Mouse (Mus musculus): ENCODE data around the gene Lrrc49. TPM values are rescaled to one million over a fixed set of nuclear protein-coding genes. Genes with fewer than 3 reads are reported as not detected.

Lrrc49 gene
- polyA plus RNA-seq (2015; fragmentation: Nextera tagmentation; extraction: Ambion mirVana) = 80.4 and 80.9 TPM in 2 replicates

DNA sequence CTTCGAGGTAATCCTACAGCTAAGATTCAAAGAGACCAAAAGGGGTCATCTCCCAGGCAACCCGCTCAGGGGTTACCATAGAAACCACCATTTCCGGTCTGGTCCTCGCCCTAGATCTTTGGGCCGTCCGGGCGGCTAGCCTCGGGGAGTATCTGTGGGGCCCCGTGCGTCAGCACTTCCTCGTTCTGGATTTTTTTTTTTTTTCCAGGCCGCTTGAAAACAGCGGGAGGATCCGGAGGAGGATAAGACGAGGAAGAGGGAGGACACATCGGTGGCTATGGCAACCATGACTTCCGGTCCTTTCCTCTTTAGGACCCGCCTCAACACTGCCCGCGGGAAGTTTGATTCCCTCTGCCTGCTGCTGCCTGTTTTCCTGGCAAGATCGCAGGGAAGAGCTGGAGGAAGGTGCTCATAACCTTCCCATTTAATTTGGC, at the start of gene Lrrc49:
TSS of gene Lrrc49 (minus strand) at position 268 of the 434 bp plus-strand sequence.
- Histone ChIP-seq H3K9ac (peak within 1 kb of the TSS; percentile 69), H3K4me1 (peaks cover 31% of the 10 kb centered on the region), H3K4me3 (peak within 1 kb of the TSS; percentile 74), H3K27ac (peak within 1 kb of the TSS; percentile 98), H3K9me3 (no peaks in the 10 kb centered on the region), H3K27me3 (replicated peaks) (no peaks in the 10 kb centered on the region), H3K4me2 (peak within 1 kb of the TSS; percentile 61), H3K36me3 (replicated peaks) (peaks cover 11% of the 10 kb centered on the region)
- ATAC-seq (replicated peaks) = peak; percentile 96
- 0% methylated on average over 21 of the region's 21 CpGs for WGBS

- Histone ChIP-seq H3K9ac (no peak overlapping the region), H3K4me1 (no peaks in the 10 kb centered on the region), H3K36me3 (replicated peaks) (peaks cover 12% of the 10 kb centered on the region; the same call in 1 of the 2 replicates), H3K27me3 (replicated peaks) (no peaks in the 10 kb centered on the region), H3K4me3 (no peak overlapping the region), H3K9me3 (0 out of 2 replicates have a peak, but pooled peaks cover 2% of the 10 kb centered on the region), H3K4me2 (no peak overlapping the region), H3K27ac (no peak overlapping the region)
- 97% methylated on average over 2 of the region's 2 CpGs for WGBS
- no peak for ATAC-seq (replicated peaks)
Measured at GRCm38 (mm10) chr9:60734321-60734720, 46.4 kb upstream of the Lrrc49 start.

GRCm38 (mm10) chr9:60724968-60725367, 37.0 kb upstream of the Lrrc49 start:
- Histone ChIP-seq H3K27me3 (replicated peaks) (no peaks in the 10 kb centered on the region), H3K27ac (no peak overlapping the region), H3K4me3 (no peak overlapping the region), H3K4me1 (no peaks in the 10 kb centered on the region), H3K4me2 (no peak overlapping the region), H3K36me3 (replicated peaks) (peaks cover 13% of the 10 kb centered on the region), H3K9me3 (no peaks in the 10 kb centered on the region), H3K9ac (no peak overlapping the region)
- 90% methylated on average over 7 of the region's 7 CpGs for WGBS
- no peak for ATAC-seq (replicated peaks)

GRCm38 (mm10) chr9:60719687-60720086, 31.7 kb upstream of the Lrrc49 start:
- Histone ChIP-seq H3K9me3 (no peaks in the 10 kb centered on the region), H3K9ac (no peak overlapping the region), H3K4me2 (no peak overlapping the region), H3K27ac (no peak overlapping the region), H3K27me3 (replicated peaks) (no peaks in the 10 kb centered on the region), H3K4me1 (peaks cover 11% of the 10 kb centered on the region), H3K4me3 (no peak overlapping the region), H3K36me3 (replicated peaks) (peaks cover under 1% of the 10 kb centered on the region; the same call in 1 of the 2 replicates)
- 87% methylated on average over 3 of the region's 3 CpGs for WGBS
- no peak for ATAC-seq (replicated peaks)

DNA sequence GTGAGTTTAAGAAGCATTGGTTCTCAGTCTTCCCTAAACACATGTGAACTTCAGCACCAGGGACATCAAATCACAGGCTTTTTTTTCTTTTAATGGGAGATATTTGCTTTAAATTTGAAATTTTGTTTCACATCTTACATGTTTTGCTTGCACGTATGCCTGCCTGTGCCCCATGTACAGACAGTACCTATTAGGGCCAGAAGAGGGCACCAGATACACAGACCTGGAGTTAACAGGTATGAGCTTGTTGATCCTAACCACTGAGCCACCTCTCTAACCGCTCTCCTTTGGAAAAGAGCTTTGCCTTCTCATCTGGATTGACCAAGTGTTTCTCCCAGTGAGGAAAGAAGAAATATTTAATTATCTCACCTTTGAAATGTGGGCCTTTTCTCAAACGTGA, 30.3 kb upstream of the Lrrc49 start:
- no peak overlapping the region for H3K27ac ChIP-seq
- no peak for ATAC-seq (replicated peaks)
- H3K36me3 ChIP-seq (replicated peaks) = no peaks in the 10 kb centered on the region
- H3K4me3 ChIP-seq = no peak overlapping the region
- H3K27me3 ChIP-seq (replicated peaks) = no peaks in the 10 kb centered on the region
- peaks cover 25% of the 10 kb centered on the region for H3K4me1 ChIP-seq
- no peaks in the 10 kb centered on the region for H3K9me3 ChIP-seq
- no peak overlapping the region for H3K4me2 ChIP-seq
- WGBS = 63% methylated on average over 3 of the region's 3 CpGs
- no peak overlapping the region for H3K9ac ChIP-seq

GRCm38 (mm10) chr9:60715828-60716227, 27.9 kb upstream of the Lrrc49 start:
- Histone ChIP-seq H3K9me3 (no peaks in the 10 kb centered on the region), H3K36me3 (replicated peaks) (no peaks in the 10 kb centered on the region), H3K9ac (no peak overlapping the region), H3K4me1 (peaks cover 35% of the 10 kb centered on the region), H3K27me3 (replicated peaks) (no peaks in the 10 kb centered on the region), H3K4me2 (no peak overlapping the region), H3K4me3 (no peak overlapping the region), H3K27ac (no peak overlapping the region)
- 61% methylated on average over 5 of the region's 5 CpGs for WGBS
- ATAC-seq (replicated peaks) = no peak

DNA sequence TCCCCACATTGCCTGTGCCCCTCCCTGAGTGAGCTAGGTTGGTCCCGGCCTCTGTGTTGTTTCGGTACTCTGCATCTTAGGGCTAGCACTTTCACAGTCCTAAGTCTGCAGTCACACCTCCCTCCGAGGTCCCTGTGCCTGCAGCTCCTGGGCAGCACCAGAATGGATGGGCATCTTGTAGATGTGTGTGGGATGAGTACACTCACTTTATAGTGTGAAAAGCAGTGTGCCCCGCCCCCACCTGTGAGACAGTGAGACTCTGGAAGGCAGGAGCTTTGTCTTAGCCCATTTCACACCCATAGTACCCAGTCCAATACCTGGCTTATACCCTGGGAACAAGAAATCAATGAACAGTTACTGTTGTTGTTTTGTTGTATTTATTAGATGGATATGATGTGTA, 27.3 kb upstream of the Lrrc49 start:
- Histone ChIP-seq H3K4me1 (peaks cover 35% of the 10 kb centered on the region), H3K9ac (no peak overlapping the region), H3K27ac (no peak overlapping the region), H3K36me3 (replicated peaks) (no peaks in the 10 kb centered on the region), H3K4me2 (0 out of 2 replicates have a peak overlapping the region, but pooled peaks have one; percentile 95), H3K9me3 (no peaks in the 10 kb centered on the region), H3K4me3 (no peak overlapping the region), H3K27me3 (replicated peaks) (no peaks in the 10 kb centered on the region)
- 84% methylated on average over 4 of the region's 4 CpGs for WGBS
- no peak for ATAC-seq (replicated peaks)

GRCm38 (mm10) chr9:60714191-60714590, 26.2 kb upstream of the Lrrc49 start:
- H3K4me3 ChIP-seq = peak overlapping the region; percentile 75
- H3K4me1 ChIP-seq = peaks cover 35% of the 10 kb centered on the region
- H3K4me2 ChIP-seq = peak overlapping the region; percentile 95
- H3K27me3 ChIP-seq (replicated peaks) = no peaks in the 10 kb centered on the region
- peak overlapping the region; percentile 83; the same call in 1 of the 2 replicates for H3K9ac ChIP-seq
- ATAC-seq (replicated peaks) = no peak
- 0 out of 2 replicates have a peak overlapping the region, but pooled peaks have one; percentile 19 for H3K27ac ChIP-seq
- 79% methylated on average over 6 of the region's 6 CpGs for WGBS
- no peaks in the 10 kb centered on the region for H3K36me3 ChIP-seq (replicated peaks)
- no peaks in the 10 kb centered on the region for H3K9me3 ChIP-seq

DNA sequence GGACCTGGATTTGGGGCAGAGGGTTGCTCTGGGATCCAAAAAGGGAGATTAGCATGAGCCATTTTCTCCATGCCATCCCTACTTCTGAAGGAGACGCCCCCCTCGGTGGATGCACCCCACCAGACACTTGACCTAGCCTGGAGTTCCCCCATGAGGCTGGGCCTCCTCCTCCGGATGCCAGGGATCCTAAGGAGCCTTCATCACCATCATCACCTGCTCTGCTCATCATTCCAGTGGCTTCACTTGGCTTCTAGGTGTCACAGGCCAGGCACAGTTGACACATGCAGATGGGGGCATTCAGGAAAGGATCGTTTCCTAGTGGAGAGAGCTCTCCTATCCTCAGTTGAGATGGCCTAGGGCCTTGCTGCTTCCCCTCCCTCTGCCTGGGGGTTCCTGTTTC, 25.7 kb upstream of the Lrrc49 start:
- 38% methylated on average over 4 of the region's 4 CpGs for WGBS
- Histone ChIP-seq H3K4me3 (peak overlapping the region; percentile 75), H3K27ac (0 out of 2 replicates have a peak overlapping the region, but pooled peaks have one; percentile 19), H3K9me3 (no peaks in the 10 kb centered on the region), H3K9ac (peak overlapping the region; percentile 83), H3K4me2 (peak overlapping the region; percentile 95), H3K27me3 (replicated peaks) (no peaks in the 10 kb centered on the region), H3K4me1 (peaks cover 35% of the 10 kb centered on the region), H3K36me3 (replicated peaks) (no peaks in the 10 kb centered on the region)
- 0 out of 2 replicates have a peak, but pooled peaks have one; percentile 21 for ATAC-seq (replicated peaks)

- Histone ChIP-seq H3K4me2 (peak within 1 kb of the TSS; percentile 95), H3K9ac (peak within 1 kb of the TSS; percentile 83), H3K27me3 (replicated peaks) (no peaks in the 10 kb centered on the region), H3K27ac (peak within 1 kb of the TSS; percentile 67), H3K4me3 (peak within 1 kb of the TSS; percentile 75), H3K36me3 (replicated peaks) (no peaks in the 10 kb centered on the region), H3K9me3 (no peaks in the 10 kb centered on the region), H3K4me1 (peaks cover 35% of the 10 kb centered on the region)
- peak; percentile 77 for ATAC-seq (replicated peaks)
- 1% methylated on average over 66 of the region's 66 CpGs for WGBS
Measured at GRCm38 (mm10) chr9:60712771-60713541, 25.0 kb upstream of the Lrrc49 start, which contains the start of gene Larp6. Gene Larp6, plus strand, starts transcription at chr9:60712989.

DNA sequence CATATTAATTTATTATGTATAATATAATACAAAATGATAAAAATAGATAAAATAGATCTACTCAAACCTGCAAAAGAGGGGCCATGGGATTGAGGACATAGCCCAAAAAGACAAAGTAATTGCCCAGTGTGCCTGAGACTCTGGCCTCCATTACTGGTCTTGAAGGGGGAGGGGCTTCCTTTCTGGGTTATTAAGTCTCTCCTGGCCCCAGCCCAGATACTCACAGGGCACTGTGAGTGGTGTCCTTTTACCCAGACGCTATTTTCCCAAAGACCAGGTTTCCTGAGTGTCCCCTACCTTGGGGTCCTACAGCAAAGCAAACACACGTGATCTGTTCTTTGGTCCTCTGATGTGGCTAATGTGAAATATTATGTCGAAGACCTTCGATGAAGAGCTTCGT, 24.1 kb upstream of the Lrrc49 start:
- Histone ChIP-seq H3K9ac (no peak overlapping the region; the same call in 1 of the 2 replicates), H3K9me3 (no peaks in the 10 kb centered on the region), H3K4me2 (peak overlapping the region; percentile 95), H3K27ac (no peak overlapping the region), H3K36me3 (replicated peaks) (no peaks in the 10 kb centered on the region), H3K4me1 (peaks cover 35% of the 10 kb centered on the region), H3K4me3 (no peak overlapping the region), H3K27me3 (replicated peaks) (no peaks in the 10 kb centered on the region)
- WGBS = 80% methylated on average over 5 of the region's 5 CpGs
- no peak for ATAC-seq (replicated peaks)

GRCm38 (mm10) chr9:60709721-60710120, 21.8 kb upstream of the Lrrc49 start:
- Histone ChIP-seq H3K9ac (no peak overlapping the region), H3K4me2 (no peak overlapping the region), H3K4me1 (peaks cover 25% of the 10 kb centered on the region), H3K27me3 (replicated peaks) (no peaks in the 10 kb centered on the region), H3K4me3 (no peak overlapping the region), H3K9me3 (no peaks in the 10 kb centered on the region), H3K27ac (no peak overlapping the region), H3K36me3 (replicated peaks) (no peaks in the 10 kb centered on the region)
- ATAC-seq (replicated peaks) = no peak
- 87% methylated on average over 6 of the region's 6 CpGs for WGBS
